In the genomic region with DNA sequence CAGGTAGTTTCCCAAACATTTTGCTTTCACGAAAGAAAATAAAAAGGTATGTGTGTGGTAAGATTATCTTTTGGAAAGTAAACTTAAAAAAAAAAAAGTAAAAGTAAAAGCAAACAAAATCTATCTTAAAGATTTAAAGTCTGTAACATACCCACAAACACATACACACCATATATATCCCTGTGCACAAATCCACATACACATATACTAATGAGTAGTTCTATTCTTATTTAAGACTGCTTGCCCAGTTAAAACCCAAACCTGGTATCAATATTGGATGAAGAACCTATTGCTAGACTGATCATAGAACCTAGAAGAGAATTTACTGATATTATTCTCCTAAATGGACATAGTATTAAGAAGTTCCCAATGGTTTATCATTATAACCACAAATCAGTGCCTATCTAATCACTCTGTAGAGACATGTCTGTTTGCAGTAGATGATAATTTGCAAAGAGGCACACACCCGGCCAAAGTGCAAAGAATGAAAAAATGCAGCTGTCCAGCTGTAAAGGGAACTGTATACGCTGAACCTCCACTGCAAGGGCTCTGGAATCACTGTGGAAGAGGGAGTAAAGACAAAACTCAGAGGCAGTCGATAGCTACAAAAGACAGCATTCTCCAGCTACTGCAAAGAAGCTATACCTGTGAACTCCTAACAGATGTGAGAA, we compare ENCODE assay signal across 18 mouse cellular contexts.
DNase-seq lines count a peak whose midpoint lies in the region; ATAC-seq and TF ChIP-seq lines count a peak whose summit lies in the region.
"Had no signal": no experiment of that assay in that cellular context is flagged by ENCODE, and none has a peak within 500 bp of the region (broad histone marks: within the 10 kb centered on the region; RNA-seq: fewer than 3 reads in every experiment).

No protein-coding gene starts in this region.

- H3K27ac ChIP-seq in kidney, embryonic 16.5 days (ENCODE audit: low read length): no peak overlapping the region
- peak overlapping the region; percentile 42; the same call in 1 of the 2 replicates for H3K27ac ChIP-seq in lung, embryonic 14.5 days (ENCODE audit: low read depth)
- H3K27ac ChIP-seq in intestine, embryonic 15.5 days: no peak overlapping the region
- no peak overlapping the region for H3K27ac ChIP-seq in intestine, embryonic 16.5 days (ENCODE audit: low read length)
- H3K27ac ChIP-seq: embryonic facial prominence, embryonic 12.5 days; forebrain, embryonic 15.5 days; heart, embryonic 13.5 days had no signal

- H3K9ac ChIP-seq in kidney, embryonic 16.5 days (replicated peaks; ENCODE audit: low read length): no peak overlapping the region
- H3K9ac ChIP-seq in lung, embryonic 14.5 days: no peak overlapping the region
- H3K9ac ChIP-seq in intestine, embryonic 15.5 days: no peak overlapping the region
- H3K9ac ChIP-seq in intestine, embryonic 16.5 days (ENCODE audit: low read depth, low read length): no peak overlapping the region
- H3K9ac ChIP-seq: embryonic facial prominence, embryonic 12.5 days; forebrain, embryonic 15.5 days; heart, embryonic 13.5 days had no signal

- DNase-seq in kidney, postnatal 25 days: no peak
- DNase-seq in lung, embryonic 14.5 days: peak; percentile 84
- no peak for DNase-seq in lung, postnatal 10 days
- no peak for DNase-seq in cerebellum, adult 11 months
- no peak for DNase-seq in T-cell, adult 2 months (ENCODE audit: low spot score)
- DNase-seq: adrenal gland, postnatal 10 days; cerebellum, adult 11-12 months; cerebellum, adult 9-10 months; cerebellum, postnatal 25 days; gastrocnemius, postnatal 36 days; heart, adult 11 months; heart, postnatal 36 days had no signal

- WGBS in kidney, embryonic 16.5 days: 53% methylated on average over 4 of the region's 4 CpGs
- 18% methylated on average over 4 of the region's 4 CpGs for WGBS in lung, embryonic 14.5 days
- 15% methylated on average over 4 of the region's 4 CpGs for WGBS in intestine, embryonic 15.5 days
- 22% methylated on average over 4 of the region's 4 CpGs for WGBS in intestine, embryonic 16.5 days

- H3K9me3 ChIP-seq in kidney, embryonic 16.5 days (ENCODE audit: low read length): no peaks in the 10 kb centered on the region
- H3K9me3 ChIP-seq in lung, embryonic 14.5 days (ENCODE audit: low read depth, low read length): no peaks in the 10 kb centered on the region
- H3K9me3 ChIP-seq in intestine, embryonic 15.5 days: no peaks in the 10 kb centered on the region
- no peaks in the 10 kb centered on the region for H3K9me3 ChIP-seq in intestine, embryonic 16.5 days (ENCODE audit: control insufficient read depth, low read length)
- H3K9me3 ChIP-seq: embryonic facial prominence, embryonic 12.5 days; forebrain, embryonic 15.5 days; heart, embryonic 13.5 days had no signal

- no peaks in the 10 kb centered on the region for H3K27me3 ChIP-seq in kidney, embryonic 16.5 days (ENCODE audit: insufficient read depth, low read length)
- no peaks in the 10 kb centered on the region for H3K27me3 ChIP-seq in lung, embryonic 14.5 days (ENCODE audit: insufficient read depth, low read length)
- no peaks in the 10 kb centered on the region for H3K27me3 ChIP-seq in intestine, embryonic 15.5 days (replicated peaks)
- H3K27me3 ChIP-seq in intestine, embryonic 16.5 days (replicated peaks; ENCODE audit: control insufficient read depth, insufficient read depth, low read length): no peaks in the 10 kb centered on the region
- H3K27me3 ChIP-seq: embryonic facial prominence, embryonic 12.5 days; forebrain, embryonic 15.5 days; heart, embryonic 13.5 days had no signal

- no peak for TF ChIP-seq CTCF in lung, embryonic 14.5 days (IDR thresholded peaks at IDR 0.05; ENCODE audit: low read depth)

- H3K4me3 ChIP-seq in kidney, embryonic 16.5 days (ENCODE audit: low read length): no peak overlapping the region
- H3K4me3 ChIP-seq in lung, embryonic 14.5 days (ENCODE audit: low read depth, low read length): no peak overlapping the region
- no peak overlapping the region for H3K4me3 ChIP-seq in intestine, embryonic 15.5 days (replicated peaks)
- H3K4me3 ChIP-seq in intestine, embryonic 16.5 days (ENCODE audit: low read length): no peak overlapping the region
- H3K4me3 ChIP-seq: embryonic facial prominence, embryonic 12.5 days; forebrain, embryonic 15.5 days; heart, embryonic 13.5 days had no signal

- H3K4me2 ChIP-seq in kidney, embryonic 16.5 days (replicated peaks; ENCODE audit: low read depth, low read length): no peak overlapping the region
- H3K4me2 ChIP-seq in lung, embryonic 14.5 days: no peak overlapping the region
- no peak overlapping the region for H3K4me2 ChIP-seq in intestine, embryonic 15.5 days (replicated peaks)
- no peak overlapping the region for H3K4me2 ChIP-seq in intestine, embryonic 16.5 days (ENCODE audit: low read depth, low read length)
- H3K4me2 ChIP-seq: embryonic facial prominence, embryonic 12.5 days; forebrain, embryonic 15.5 days; heart, embryonic 13.5 days had no signal

- ATAC-seq in kidney, embryonic 16.5 days (ENCODE audit: low FRiP score, low TSS enrichment): peak; percentile 54; the same call in 1 of the 2 replicates
- ATAC-seq in lung, embryonic 14.5 days (ENCODE audit: insufficient read depth): peak; percentile 86
- peak; percentile 87 for ATAC-seq in intestine, embryonic 15.5 days
- ATAC-seq in intestine, embryonic 16.5 days: peak; percentile 93
- ATAC-seq: forebrain, embryonic 15.5 days had no signal

- H3K36me3 ChIP-seq in kidney, embryonic 16.5 days (ENCODE audit: insufficient read depth, low read length): no peaks in the 10 kb centered on the region
- H3K36me3 ChIP-seq in lung, embryonic 14.5 days (ENCODE audit: insufficient read depth): no peaks in the 10 kb centered on the region
- H3K36me3 ChIP-seq in intestine, embryonic 15.5 days: no peaks in the 10 kb centered on the region
- H3K36me3 ChIP-seq in intestine, embryonic 16.5 days (ENCODE audit: control insufficient read depth, insufficient read depth, low read length): no peaks in the 10 kb centered on the region
- H3K36me3 ChIP-seq: embryonic facial prominence, embryonic 12.5 days; forebrain, embryonic 15.5 days; heart, embryonic 13.5 days had no signal

- no peaks in the 10 kb centered on the region for H3K4me1 ChIP-seq in kidney, embryonic 16.5 days (ENCODE audit: insufficient read depth, low read length)
- no peaks in the 10 kb centered on the region for H3K4me1 ChIP-seq in lung, embryonic 14.5 days (ENCODE audit: insufficient read depth)
- H3K4me1 ChIP-seq in intestine, embryonic 15.5 days (replicated peaks): 0 out of 2 replicates have a peak, but pooled peaks cover 5% of the 10 kb centered on the region
- 0 out of 2 replicates have a peak, but pooled peaks cover 4% of the 10 kb centered on the region for H3K4me1 ChIP-seq in intestine, embryonic 16.5 days (ENCODE audit: control insufficient read depth, insufficient read depth, low read length)
- H3K4me1 ChIP-seq: embryonic facial prominence, embryonic 12.5 days; forebrain, embryonic 15.5 days; heart, embryonic 13.5 days had no signal
